Mouse (Mus musculus) fibroblast of lung, adult 2 months (primary cell): Measurements from ENCODE around the gene Endog.
"Not testable (repeated sequence)": the region's sequence is repeated elsewhere in the genome, so short reads cannot be mapped to it uniquely, and the experiment has no call there.

Experiments used
- DNase-seq: peaks from one replicate; pipeline ENCODE4 v3.0.0-alpha.2; 2011; ENCODE audit warnings: low read depth

Endog gene

GRCm38 (mm10) chr2:30171371-30171996 is at the start of gene Endog:
TSS of gene Endog (plus strand) at chr2:30171493.
- no peak for DNase-seq

GRCm38 (mm10) chr2:30122766-30123165 is 48.5 kb upstream of the Endog start:
- DNase-seq = no peak

DNA sequence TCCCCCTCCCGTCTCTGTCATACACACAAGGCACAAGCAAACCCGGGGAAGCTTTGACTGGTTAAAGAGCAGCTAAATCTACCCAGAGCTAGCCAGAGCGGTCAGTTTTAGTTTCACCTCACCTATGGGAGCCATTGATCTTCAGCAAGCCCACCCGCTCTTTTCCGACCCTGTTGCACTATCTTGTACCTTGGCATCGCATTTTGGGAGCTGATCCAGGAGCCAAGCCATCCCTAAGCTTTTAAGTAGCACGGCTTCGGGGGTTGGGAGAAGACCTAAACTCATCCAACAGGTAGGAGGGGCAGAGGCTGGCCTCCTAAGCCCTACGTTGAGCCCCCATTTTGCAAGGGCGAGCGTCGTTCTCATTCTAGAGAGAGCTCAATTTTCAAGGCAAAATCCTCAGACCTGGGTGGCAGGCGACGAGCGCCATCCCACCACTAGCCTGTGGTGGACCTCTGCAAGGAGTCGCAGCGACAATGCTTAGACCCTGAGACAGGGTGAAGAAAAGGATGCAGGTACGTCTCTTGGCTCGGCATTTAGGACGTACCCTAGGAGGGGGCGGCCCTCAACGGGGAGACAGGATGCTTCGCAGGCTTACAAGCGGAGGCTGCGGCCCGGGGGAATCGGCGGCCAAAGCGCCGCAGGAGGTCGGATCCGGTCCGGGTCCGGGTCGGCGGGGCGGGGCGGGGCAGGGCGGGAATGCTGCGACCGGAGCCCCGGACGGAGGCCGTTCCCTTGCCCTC is 47.4 kb upstream of the Endog start:
- no peak for DNase-seq

- peak; percentile 70 for DNase-seq
These were observed 46.6 kb upstream of the Endog start, which contains the start of gene Zer1 for GRCm38 (mm10) chr2:30124472-30125274. TSS of gene Zer1 (minus strand) at chr2:30124585.

- DNase-seq = peak; percentile 26
These were observed 42.5 kb upstream of the Endog start for GRCm38 (mm10) chr2:30128789-30129188.

GRCm38 (mm10) chr2:30130156-30130555 is 41.1 kb upstream of the Endog start:
- no peak for DNase-seq

DNA sequence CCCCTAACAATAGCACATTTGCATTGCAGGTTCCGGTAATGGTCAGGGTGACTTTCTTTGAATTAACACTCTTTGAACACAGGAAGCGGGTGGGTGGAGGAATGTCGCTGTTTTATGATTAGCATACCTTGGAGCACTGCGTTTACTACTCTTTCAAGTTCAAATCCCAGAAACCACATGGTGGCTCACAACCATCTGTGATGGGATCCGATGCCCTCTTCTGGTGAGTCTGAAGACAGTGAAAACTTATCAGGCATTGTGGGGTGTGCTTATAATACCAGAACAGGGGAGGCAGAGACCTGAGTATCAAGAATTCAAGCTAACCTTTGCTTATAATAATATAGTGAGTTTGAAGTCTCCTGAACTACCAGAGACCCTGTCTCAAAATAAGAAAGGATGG is 40.1 kb upstream of the Endog start:
- not testable (repeated sequence) for DNase-seq

GRCm38 (mm10) chr2:30132801-30133612 is 38.3 kb upstream of the Endog start:
- DNase-seq = peak; percentile 61

DNA sequence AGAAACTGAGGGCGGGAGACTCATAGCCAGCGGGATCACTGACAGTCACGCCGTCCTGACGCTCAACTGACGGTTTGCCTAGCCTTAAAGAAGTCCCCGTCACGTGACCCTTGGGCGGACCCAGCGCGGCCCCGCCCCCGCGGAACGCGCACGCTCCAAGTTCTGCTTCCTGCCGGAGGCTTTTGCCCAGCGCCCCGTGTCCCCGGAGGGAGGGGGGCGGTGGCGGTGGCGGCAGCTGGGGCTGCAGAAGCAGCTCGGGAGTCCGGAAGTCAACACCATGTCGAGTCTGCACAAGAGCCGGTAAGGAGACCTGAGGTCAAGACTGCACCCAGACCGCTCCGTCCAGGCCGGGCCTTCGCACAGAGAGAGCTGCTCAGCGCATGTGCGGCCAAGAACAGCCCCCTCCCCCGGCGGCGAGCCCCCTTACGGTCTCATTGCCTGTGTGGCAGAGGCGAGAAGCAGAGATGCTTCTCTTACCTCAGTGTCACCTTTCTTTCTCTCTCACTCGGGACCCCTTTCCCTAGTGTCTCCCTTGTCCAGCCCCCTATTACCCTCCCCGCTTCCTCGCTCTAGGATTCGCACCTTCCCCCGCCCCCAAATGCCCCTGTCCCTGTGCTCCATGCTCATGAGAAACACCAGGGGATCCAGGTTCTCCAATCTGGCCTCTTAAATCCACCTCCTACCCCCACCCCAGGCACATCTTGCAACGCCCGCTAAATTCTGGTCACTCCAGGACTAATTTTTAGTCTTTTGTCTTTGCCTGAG is 37.5 kb upstream of the Endog start, which contains the start of gene Tbc1d13:
Gene Tbc1d13 (plus strand): TSS at position 134 of the 765 bp plus-strand sequence.
- peak; percentile 83 for DNase-seq

DNA sequence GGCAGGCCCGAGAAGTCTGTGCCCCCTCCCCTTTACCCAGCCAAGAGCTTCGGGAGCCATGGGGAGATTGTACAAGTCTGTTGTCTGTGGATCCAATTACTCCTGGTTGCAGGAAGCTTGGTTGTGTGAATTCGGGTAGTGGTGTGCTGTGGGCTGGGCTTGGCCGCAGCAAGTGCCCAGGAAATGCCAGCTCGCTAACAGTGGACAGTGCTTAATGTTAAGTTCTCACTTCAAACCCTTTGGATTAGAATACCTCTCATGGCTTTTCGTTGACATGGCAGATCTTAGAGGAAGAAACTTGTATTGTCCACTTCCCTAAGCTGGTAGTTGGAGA is 36.9 kb upstream of the Endog start:
- no peak for DNase-seq

- DNase-seq = no peak
These were observed 36.2 kb upstream of the Endog start for GRCm38 (mm10) chr2:30134928-30135620.

DNA sequence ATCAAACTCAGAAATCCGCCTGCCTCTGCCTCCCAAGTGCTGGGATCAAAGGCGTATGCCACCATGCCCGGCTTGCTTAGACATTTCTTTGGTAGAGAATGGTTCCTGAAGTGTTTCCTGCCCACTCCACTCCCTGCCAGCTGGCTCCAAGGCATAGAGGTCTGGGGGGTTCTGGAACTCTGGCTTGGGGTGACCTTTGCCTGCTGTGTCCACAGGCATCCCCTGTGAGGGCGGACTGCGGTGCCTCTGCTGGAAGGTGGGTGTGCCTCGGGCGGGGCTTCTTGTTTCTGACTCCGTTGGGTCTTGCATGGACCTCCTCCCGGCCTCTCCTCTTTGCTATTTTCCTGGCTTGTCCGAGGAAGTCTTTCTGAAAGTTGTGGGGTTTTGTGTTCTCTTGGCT is 34.8 kb upstream of the Endog start:
- no peak for DNase-seq

DNA sequence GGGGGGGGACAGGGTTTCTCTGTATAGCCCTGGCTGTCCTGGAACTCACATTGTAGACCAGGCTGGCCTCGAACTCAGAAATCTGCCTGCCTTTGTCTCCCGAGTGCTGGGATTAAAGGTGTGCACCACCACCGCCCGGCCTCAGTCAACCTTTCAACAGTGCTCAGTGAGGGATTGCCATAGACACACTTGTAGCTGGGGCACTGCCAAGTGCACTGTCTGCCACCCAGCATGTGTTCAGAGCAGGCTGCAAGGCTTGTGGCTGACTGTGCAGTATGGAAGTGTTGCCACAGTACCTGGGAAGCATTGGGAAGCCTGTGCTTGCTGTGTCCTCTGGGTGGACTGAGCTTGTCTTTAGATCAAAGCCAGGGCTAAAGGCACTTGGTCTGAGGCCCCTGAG is 31.3 kb upstream of the Endog start:
- not testable (repeated sequence) for DNase-seq

DNA sequence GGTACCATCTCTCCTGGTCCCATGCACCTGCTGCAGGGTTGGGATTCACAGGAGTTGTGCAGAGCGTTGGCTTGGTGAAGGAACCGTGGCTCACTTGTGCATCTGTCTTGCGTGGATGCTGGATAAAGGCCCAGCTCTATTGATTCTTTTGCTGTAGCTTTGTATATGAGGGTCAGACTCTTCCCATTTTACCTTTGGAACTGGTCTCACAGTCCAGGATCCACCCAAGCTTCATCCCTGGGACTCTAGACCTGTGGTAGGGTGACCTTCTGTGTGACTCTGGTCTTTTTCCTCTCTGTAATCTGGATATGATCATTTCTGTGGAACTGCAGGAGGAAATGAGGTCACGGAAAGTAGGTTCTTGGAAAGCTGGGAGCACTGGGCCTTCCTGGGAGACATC is 26.9 kb upstream of the Endog start:
- DNase-seq = no peak

GRCm38 (mm10) chr2:30147466-30147865 is 23.8 kb upstream of the Endog start:
- DNase-seq = no peak

DNA sequence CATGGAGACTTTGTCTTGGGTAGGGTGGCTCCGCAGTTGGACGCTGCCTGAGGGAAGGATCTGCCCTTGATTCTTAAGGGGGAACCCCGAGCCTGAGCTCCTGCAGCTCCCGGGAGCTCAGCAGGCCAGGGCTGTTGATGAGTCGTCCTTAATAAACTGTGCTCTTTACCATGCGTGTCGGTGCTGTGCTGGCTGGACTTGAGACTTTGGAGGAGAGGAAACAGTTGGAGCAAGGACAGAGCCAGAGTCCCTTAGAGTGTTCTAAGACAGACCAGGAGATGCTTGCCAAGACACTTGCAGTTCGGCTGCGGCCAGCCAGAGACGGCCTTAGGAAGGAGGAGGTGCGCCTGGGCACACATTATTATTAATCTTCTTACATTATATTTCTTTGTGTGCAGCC is 19.5 kb upstream of the Endog start:
- DNase-seq = no peak

- DNase-seq = no peak
These were observed 18.7 kb upstream of the Endog start for GRCm38 (mm10) chr2:30152616-30153015.

GRCm38 (mm10) chr2:30159871-30160270 is 11.4 kb upstream of the Endog start:
- not testable (repeated sequence) for DNase-seq

DNA sequence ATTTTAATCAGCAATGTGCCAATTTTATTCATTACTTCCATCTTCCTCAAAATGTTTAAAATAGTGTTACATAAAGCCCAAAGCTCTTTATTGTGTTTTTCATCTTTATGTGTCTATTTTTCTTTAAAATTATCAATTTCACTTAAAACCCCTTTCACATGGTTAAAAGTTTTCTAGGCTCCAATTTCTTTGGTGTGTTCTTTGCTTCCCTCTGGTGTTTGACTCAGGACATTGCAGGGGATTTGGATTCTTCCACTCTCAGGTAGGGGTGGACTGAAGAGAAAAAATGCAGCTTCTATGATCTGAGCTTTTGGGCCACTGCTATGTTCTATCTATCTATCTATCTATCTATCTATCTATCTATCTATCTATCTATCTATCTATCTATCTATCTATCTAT is 9.5 kb upstream of the Endog start:
- no peak for DNase-seq

GRCm38 (mm10) chr2:30164340-30164932 is 6.9 kb upstream of the Endog start:
- no peak for DNase-seq
